Mouse (Mus musculus): ENCODE data around the gene Cdk14.

- TF ChIP-seq POLR2A (IDR thresholded peaks at IDR 0.05; ENCODE audit: control insufficient read depth, low read depth, low read length) (no peak), CTCF (IDR thresholded peaks at IDR 0.05; ENCODE audit: control insufficient read depth, insufficient read depth, insufficient replicate concordance, low read depth, low read length) (no peak)
These were observed 606.8 kb downstream of the Cdk14 start for GRCm38 (mm10) chr5:4813357-4813756.

Data from testis, adult 2 months (tissue).